Mouse (Mus musculus) lung, adult 2 months (tissue): ENCODE data around the gene Ppp1r12b.

Source experiments
- CTCF ChIP-seq: fragments of 200-500 bp; IDR thresholded peaks from 2 replicates; pipeline ENCODE4 v1.5.1; 2011; ENCODE audit warnings: mild to moderate bottlenecking, low read length, control low read depth; ENCODE audit not compliant: insufficient read depth
- POLR2A ChIP-seq: fragments of 200-500 bp; IDR thresholded peaks from 2 replicates; pipeline ENCODE4 v1.6.1; 2011; ENCODE audit warnings: low read depth, mild to moderate bottlenecking, control low read depth, low read length, borderline replicate concordance; ENCODE audit errors: extremely low read depth

GRCm38 (mm10) chr1:134858344-134859053 is 97.2 kb downstream of the Ppp1r12b start:
- TF ChIP-seq CTCF: no peak
- no peak for TF ChIP-seq POLR2A
